Mouse (Mus musculus) forebrain, embryonic 12.5 days (tissue): ENCODE data around the gene Ppp1r27. TPM values are rescaled to one million over a fixed set of nuclear protein-coding genes. Genes with fewer than 3 reads are reported as not detected.
A peak's percentile ranks its signal among the peaks of the same experiment; 100 is the strongest.

Experiments used
- ATAC-seq: fragments of 200-750 bp; cut with Nextera tagmentation; 2 replicates; pipeline ENCODE4 v1.8.0; 2017; ENCODE audit warnings: moderate TSS enrichment; ENCODE audit not compliant: low FRiP score
- H3K27ac ChIP-seq: fragments of 300-500 bp; sonication (generic); 2 replicates; pipeline ENCODE4 v1.5.1; 2016; ENCODE audit warnings: mild to moderate bottlenecking
- H3K27me3 ChIP-seq: fragments of 300-500 bp; sonication (generic); 2 replicates; pipeline ENCODE4 v1.6.1; 2016; ENCODE audit warnings: mild to moderate bottlenecking
- H3K36me3 ChIP-seq: fragments of 300-500 bp; sonication (generic); replicated peaks from 2 replicates; pipeline ENCODE4 v1.6.1; 2016; ENCODE audit warnings: mild to moderate bottlenecking
- H3K4me1 ChIP-seq: fragments of 300-500 bp; sonication (generic); 2 replicates; pipeline ENCODE4 v1.6.1; 2016
- H3K4me2 ChIP-seq: fragments of 300-500 bp; sonication (generic); 2 replicates; pipeline ENCODE4 v1.6.1; 2016; ENCODE audit warnings: mild to moderate bottlenecking, moderate library complexity
- H3K4me3 ChIP-seq: fragments of 300-500 bp; sonication (generic); replicated peaks from 2 replicates; pipeline ENCODE4 v1.5.1; 2016; ENCODE audit warnings: mild to moderate bottlenecking
- H3K9ac ChIP-seq: fragments of 300-500 bp; sonication (generic); 2 replicates; pipeline ENCODE4 v1.6.1; 2016; ENCODE audit warnings: mild to moderate bottlenecking
- H3K9me3 ChIP-seq: fragments of 300-500 bp; sonication (generic); 2 replicates; pipeline ENCODE4 v1.6.1; 2016
- WGBS: fragments of 180-500 bp; shearing (Covaris S2); methylation state at CpG from one replicate; pipeline ENCODE4 v1.1.7; 2016; 5-methylcytosine and 5-hydroxymethylcytosine counted together
- polyA plus RNA-seq: library from polyadenylated mRNA; unstranded; fragments of >200 nt; fragmentation: Nextera tagmentation; extraction: Ambion mirVana; gene quantifications from 2 replicates; pipeline ENCODE4 v1.2.1, GENCODE M21; 2016

Ppp1r27 gene
- polyA plus RNA-seq, 1 experiment from 2014 or later = not detected

DNA sequence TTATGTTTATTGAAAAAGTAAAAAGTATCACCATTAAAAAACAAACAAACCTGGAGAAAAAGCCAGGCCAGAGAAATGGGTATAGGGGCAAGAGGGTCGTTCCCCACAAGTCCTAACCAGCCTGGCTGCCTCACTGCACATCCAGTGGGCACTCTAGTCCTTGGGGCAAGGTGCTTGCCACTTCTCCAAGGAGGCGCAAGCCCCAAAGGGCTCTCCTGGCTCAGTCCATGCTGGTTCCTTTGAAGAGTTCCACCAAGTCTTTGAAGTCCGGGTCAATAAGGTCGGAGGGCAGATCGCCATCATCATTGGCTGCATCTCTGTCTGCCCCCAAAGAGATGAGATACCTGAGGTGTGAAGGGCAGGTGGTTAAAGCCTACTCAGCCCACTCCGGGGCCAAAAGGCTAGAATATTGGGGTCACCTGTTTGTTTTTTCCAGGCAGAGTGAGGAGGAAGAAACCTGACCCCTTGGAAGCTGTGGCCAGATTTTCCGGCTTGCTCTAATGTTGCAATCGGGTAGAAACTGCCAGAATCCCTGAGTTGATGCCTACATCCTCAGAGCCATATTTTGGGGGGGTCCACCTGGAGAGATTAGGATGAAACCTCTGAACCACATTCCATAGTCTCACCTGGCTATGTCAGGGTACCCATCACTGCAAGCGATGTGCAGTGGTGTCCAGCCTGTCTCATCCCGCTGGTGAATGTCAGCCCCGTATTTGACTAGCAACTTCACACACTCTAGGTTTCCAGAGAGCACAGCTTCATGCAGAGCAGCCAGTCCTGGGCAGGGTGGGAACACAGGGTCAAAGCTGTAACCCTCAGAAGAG is 734 bp downstream of the Ppp1r27 start:
- H3K4me2 ChIP-seq = peak overlapping the region; percentile 76
- peaks cover 27% of the 10 kb centered on the region for H3K4me1 ChIP-seq
- ATAC-seq = peak; percentile 61
- H3K27me3 ChIP-seq = no peaks in the 10 kb centered on the region
- peak overlapping the region; percentile 98 for H3K4me3 ChIP-seq
- no peaks in the 10 kb centered on the region for H3K9me3 ChIP-seq
- H3K36me3 ChIP-seq = no peaks in the 10 kb centered on the region
- peak overlapping the region; percentile 99 for H3K9ac ChIP-seq
- peak overlapping the region; percentile 63; the same call in 1 of the 2 replicates for H3K27ac ChIP-seq
- 72% methylated on average over 11 of the region's 11 CpGs for WGBS

DNA sequence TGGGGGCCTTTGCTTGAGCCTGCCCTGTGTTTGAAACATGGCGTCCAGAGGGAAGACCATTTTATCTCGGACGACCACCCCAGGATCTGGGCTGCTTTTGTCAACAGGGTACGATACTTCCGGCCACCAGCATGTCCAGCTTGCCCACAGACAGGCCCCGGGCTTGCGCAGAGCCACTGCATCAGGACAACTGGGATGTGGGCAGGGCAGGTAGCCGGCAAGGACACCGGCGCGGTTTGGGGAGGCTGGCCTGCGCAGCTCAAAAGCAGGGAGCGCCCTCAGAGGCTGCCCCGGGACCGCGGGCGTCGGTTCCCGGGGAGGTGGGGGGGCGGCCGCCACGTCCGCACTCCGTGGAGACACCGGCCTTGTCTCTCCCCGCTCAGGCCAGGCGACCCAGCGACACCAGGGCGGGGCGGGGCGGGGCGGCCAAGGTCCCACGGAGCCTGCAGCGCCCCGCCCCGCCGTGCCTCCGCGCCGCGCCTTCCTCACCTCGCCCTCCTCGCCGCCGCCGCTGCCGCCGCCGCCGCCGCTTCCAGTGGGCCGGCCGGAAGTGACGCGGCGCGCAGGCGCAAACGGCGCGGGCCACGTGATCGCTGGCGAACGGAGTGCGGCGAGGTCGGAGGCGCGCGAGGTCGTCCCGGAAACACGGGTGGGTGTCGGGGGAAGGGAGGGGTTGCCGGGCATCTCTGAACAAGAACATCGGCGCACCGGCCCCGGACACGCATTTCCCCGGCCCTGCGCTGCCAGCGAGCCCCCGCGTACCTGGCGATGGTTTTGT is 1.6 kb downstream of the Ppp1r27 start, which contains the start of gene Mcrip1:
Gene Mcrip1 (minus strand): TSS at position 560 of the 778 bp plus-strand sequence.
- H3K4me1 ChIP-seq = peaks cover 27% of the 10 kb centered on the region
- H3K4me2 ChIP-seq = peak within 1 kb of the TSS; percentile 76
- H3K4me3 ChIP-seq = peak within 1 kb of the TSS; percentile 98
- H3K9ac ChIP-seq = peak within 1 kb of the TSS; percentile 99
- no peaks in the 10 kb centered on the region for H3K9me3 ChIP-seq
- 2% methylated on average over 77 of the region's 87 CpGs for WGBS
- H3K27me3 ChIP-seq = no peaks in the 10 kb centered on the region
- H3K27ac ChIP-seq = peak within 1 kb of the TSS; percentile 88
- ATAC-seq = peak; percentile 90
- peaks cover 6% of the 10 kb centered on the region for H3K36me3 ChIP-seq

GRCm38 (mm10) chr11:120548786-120549167 is 2.2 kb downstream of the Ppp1r27 start:
- H3K27me3 ChIP-seq = no peaks in the 10 kb centered on the region
- no peak for ATAC-seq
- WGBS = 27% methylated on average over 7 of the region's 7 CpGs

DNA sequence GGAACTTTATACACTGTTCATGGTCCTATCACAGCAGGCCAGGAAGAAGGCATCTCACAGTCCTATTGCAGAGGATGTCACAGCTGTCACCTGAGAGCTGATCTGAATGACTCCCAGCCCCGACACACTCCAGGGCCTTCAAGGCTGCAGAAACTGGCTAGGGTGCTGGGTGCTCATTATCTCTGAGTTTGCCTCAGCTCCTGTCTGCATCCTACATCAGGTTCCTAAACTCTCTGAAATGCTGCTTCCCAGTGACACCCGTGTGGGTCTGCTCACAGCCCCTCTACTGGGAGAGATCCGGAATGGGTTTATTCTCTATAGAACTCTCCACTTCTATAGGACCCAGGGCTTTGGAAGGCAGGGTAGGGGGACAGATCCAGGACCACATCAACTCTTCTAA is 2.7 kb downstream of the Ppp1r27 start:
- H3K4me3 ChIP-seq = peak overlapping the region; percentile 98
- H3K27me3 ChIP-seq = no peaks in the 10 kb centered on the region
- peaks cover 18% of the 10 kb centered on the region for H3K36me3 ChIP-seq
- H3K9me3 ChIP-seq = no peaks in the 10 kb centered on the region
- 82% methylated on average over 3 of the region's 3 CpGs for WGBS
- peaks cover 27% of the 10 kb centered on the region for H3K4me1 ChIP-seq
- H3K9ac ChIP-seq = peak overlapping the region; percentile 99
- no peak overlapping the region for H3K27ac ChIP-seq
- ATAC-seq = no peak
- H3K4me2 ChIP-seq = peak overlapping the region; percentile 76

More at GRCm38 (mm10) chr11:120548786-120549167, 2.2 kb downstream of the Ppp1r27 start:
- peak overlapping the region; percentile 99 for H3K9ac ChIP-seq
- no peaks in the 10 kb centered on the region for H3K9me3 ChIP-seq
- peak overlapping the region; percentile 98 for H3K4me3 ChIP-seq
- H3K36me3 ChIP-seq = peaks cover 12% of the 10 kb centered on the region
- H3K4me1 ChIP-seq = peaks cover 27% of the 10 kb centered on the region
- H3K4me2 ChIP-seq = peak overlapping the region; percentile 76
- peak overlapping the region; percentile 88; the same call in 1 of the 2 replicates for H3K27ac ChIP-seq

DNA sequence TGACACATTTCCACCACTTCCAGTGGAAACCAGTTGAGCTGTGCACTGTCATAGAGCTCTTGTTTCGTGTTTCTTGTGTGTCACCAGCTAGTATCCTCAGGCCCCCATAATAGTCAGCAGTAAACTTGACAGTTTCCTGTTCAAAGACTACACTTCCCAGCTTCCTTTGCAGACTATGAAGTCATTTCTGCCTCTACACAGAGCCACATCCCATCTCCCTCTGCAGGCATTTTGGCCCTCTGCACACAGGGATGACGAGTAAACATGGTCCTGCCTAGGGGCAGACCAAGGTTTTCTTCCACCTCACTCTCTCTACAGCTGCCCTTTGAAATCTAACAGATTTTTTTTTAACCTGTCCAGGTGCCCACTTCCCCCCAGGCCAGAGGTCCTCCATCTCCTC is 3.5 kb downstream of the Ppp1r27 start:
- H3K27ac ChIP-seq = no peak overlapping the region
- peaks cover 25% of the 10 kb centered on the region for H3K36me3 ChIP-seq
- H3K27me3 ChIP-seq = no peaks in the 10 kb centered on the region
- H3K4me3 ChIP-seq = no peak overlapping the region
- H3K4me1 ChIP-seq = peaks cover 27% of the 10 kb centered on the region
- H3K9ac ChIP-seq = peak overlapping the region; percentile 40; the same call in 1 of the 2 replicates
- no peak overlapping the region for H3K4me2 ChIP-seq
- no peak for ATAC-seq
- H3K9me3 ChIP-seq = no peaks in the 10 kb centered on the region
- WGBS = 63% methylated on average over 2 of the region's 2 CpGs

DNA sequence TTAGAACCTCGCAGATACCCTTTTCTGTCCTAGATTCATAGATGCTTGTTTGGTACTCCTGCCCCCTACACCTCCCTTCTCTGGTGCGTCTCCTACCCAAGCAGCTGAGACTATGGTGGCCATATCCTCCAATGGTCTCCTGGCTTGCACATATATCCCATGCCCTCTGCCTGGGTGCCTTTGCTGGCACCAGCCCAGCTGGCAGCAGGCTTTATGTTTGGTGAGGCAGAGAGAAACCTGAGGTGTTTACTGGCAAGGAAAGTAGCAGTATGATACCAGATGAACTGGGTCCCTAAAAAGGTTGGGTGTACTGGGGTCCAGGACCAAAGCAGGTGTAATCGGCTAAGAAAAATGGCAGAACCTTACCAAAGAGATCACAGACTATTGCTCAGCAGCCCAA is 5.0 kb downstream of the Ppp1r27 start:
- no peaks in the 10 kb centered on the region for H3K27me3 ChIP-seq
- H3K4me2 ChIP-seq = no peak overlapping the region
- H3K4me1 ChIP-seq = peaks cover 27% of the 10 kb centered on the region
- no peak overlapping the region for H3K9ac ChIP-seq
- no peak overlapping the region for H3K27ac ChIP-seq
- no peak overlapping the region for H3K4me3 ChIP-seq
- peaks cover 37% of the 10 kb centered on the region for H3K36me3 ChIP-seq
- H3K9me3 ChIP-seq = no peaks in the 10 kb centered on the region
- whole genome bisulfite sequencing = 93% methylated on average over 3 of the region's 3 CpGs
- ATAC-seq = no peak

GRCm38 (mm10) chr11:120542376-120542775 is 8.6 kb downstream of the Ppp1r27 start:
- Histone ChIP-seq H3K4me3 (no peak overlapping the region), H3K27ac (no peak overlapping the region), H3K4me2 (no peak overlapping the region), H3K9ac (no peak overlapping the region), H3K36me3 (peaks cover 37% of the 10 kb centered on the region), H3K4me1 (peaks cover 23% of the 10 kb centered on the region), H3K27me3 (no peaks in the 10 kb centered on the region; the same call in 1 of the 2 replicates), H3K9me3 (no peaks in the 10 kb centered on the region)
- WGBS = 85% methylated on average over 6 of the region's 6 CpGs
- ATAC-seq = no peak

DNA sequence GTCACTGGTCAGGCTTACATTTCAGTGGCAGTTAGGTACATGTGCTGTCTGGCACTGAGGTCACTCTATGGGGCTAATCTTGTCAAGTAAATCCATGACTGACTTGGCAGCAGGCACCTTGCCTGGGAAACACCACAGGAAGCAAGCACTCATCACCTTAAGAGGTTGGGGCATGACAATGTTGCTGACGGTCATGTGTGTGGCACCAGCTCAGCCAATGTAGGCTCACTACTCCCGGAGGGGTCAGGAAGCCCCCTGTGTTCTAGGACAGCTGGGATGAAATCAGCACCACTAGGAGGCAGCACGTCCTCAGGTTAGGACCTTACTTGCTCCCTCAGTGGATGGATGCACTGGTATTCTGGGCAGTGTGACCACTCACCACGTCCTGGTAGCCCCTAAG is 9.0 kb downstream of the Ppp1r27 start:
- Histone ChIP-seq H3K4me3 (no peak overlapping the region), H3K36me3 (peaks cover 37% of the 10 kb centered on the region), H3K27me3 (no peaks in the 10 kb centered on the region; the same call in 1 of the 2 replicates), H3K27ac (no peak overlapping the region), H3K4me1 (peaks cover 21% of the 10 kb centered on the region), H3K9me3 (no peaks in the 10 kb centered on the region), H3K9ac (no peak overlapping the region), H3K4me2 (no peak overlapping the region)
- ATAC-seq = no peak
- WGBS = 34% methylated on average over 4 of the region's 4 CpGs

GRCm38 (mm10) chr11:120539285-120540014 is 11.5 kb downstream of the Ppp1r27 start:
- H3K27me3 ChIP-seq = peaks cover 10% of the 10 kb centered on the region
- 19% methylated on average over 10 of the region's 10 CpGs for WGBS
- peak overlapping the region; percentile 42; the same call in 1 of the 2 replicates for H3K9ac ChIP-seq
- ATAC-seq = peak; percentile 56
- H3K36me3 ChIP-seq = peaks cover 31% of the 10 kb centered on the region
- H3K27ac ChIP-seq = peak overlapping the region; percentile 46; the same call in 1 of the 2 replicates
- no peaks in the 10 kb centered on the region for H3K9me3 ChIP-seq
- no peak overlapping the region for H3K4me3 ChIP-seq
- peak overlapping the region; percentile 4; the same call in 1 of the 2 replicates for H3K4me2 ChIP-seq
- peaks cover 21% of the 10 kb centered on the region for H3K4me1 ChIP-seq

DNA sequence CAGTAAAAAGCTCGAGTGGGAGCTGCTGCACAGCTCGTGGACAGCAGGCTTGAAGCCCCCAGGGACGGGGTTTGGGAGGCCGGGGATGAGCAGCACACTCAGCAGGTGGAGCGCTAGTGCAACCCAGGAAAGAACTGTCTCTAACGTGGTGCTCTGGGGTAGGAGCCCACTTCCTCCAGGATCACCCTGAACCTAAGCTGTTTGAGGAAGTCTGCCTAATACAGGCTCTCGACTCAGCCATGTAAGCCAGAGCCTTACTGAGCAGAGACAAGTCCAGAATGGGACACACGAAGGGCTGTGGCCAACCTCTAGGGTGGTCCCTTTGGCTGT is 12.0 kb downstream of the Ppp1r27 start:
- 0 out of 2 replicates have a peak overlapping the region, but pooled peaks have one; percentile 42 for H3K9ac ChIP-seq
- WGBS = 65% methylated on average over 8 of the region's 8 CpGs
- H3K27ac ChIP-seq = 0 out of 2 replicates have a peak overlapping the region, but pooled peaks have one; percentile 46
- H3K9me3 ChIP-seq = no peaks in the 10 kb centered on the region
- peaks cover 21% of the 10 kb centered on the region for H3K4me1 ChIP-seq
- no peak overlapping the region for H3K4me3 ChIP-seq
- peak overlapping the region; percentile 4; the same call in 1 of the 2 replicates for H3K4me2 ChIP-seq
- peaks cover 15% of the 10 kb centered on the region for H3K27me3 ChIP-seq
- H3K36me3 ChIP-seq = peaks cover 26% of the 10 kb centered on the region
- ATAC-seq = no peak

DNA sequence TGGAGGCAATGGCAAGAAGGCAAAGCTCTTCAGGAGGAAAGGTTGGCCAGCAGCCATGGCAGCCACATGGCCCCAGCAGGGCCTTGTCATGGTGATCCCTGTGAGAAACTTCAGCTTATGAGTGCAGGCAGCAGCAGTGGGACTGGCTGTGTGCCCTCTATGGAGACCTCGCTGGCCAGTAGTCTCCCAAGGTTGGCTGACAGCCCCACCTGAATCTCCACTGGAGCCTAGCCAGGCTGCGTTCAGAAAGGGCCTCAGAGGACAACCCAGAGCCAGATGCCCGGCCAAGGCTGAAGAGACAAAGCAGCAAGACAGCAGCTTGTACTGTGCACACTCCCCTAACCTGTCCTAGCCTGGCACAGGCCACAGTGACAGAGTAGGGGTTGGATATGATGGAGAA is 12.4 kb downstream of the Ppp1r27 start:
- H3K9me3 ChIP-seq = no peaks in the 10 kb centered on the region
- H3K27me3 ChIP-seq = peaks cover 19% of the 10 kb centered on the region
- no peak overlapping the region for H3K4me2 ChIP-seq
- no peak for ATAC-seq
- 73% methylated on average over 3 of the region's 3 CpGs for WGBS
- peak overlapping the region; percentile 42; the same call in 1 of the 2 replicates for H3K9ac ChIP-seq
- H3K36me3 ChIP-seq = peaks cover 22% of the 10 kb centered on the region
- 0 out of 2 replicates have a peak overlapping the region, but pooled peaks have one; percentile 46 for H3K27ac ChIP-seq
- H3K4me3 ChIP-seq = no peak overlapping the region
- peaks cover 21% of the 10 kb centered on the region for H3K4me1 ChIP-seq
